Mouse (Mus musculus) adrenal gland, adult (tissue): ENCODE measurements around the gene Nod2.

Experiments used
- DNase-seq, 2 experiments: peaks; one replicate each; pipeline ENCODE4 v3.0.0; 2022 to 2023; ENCODE audit warnings: low spot score in 1 of 2; ENCODE audit not compliant: inconsistent age in 2 of 2

Gene Nod2

DNA sequence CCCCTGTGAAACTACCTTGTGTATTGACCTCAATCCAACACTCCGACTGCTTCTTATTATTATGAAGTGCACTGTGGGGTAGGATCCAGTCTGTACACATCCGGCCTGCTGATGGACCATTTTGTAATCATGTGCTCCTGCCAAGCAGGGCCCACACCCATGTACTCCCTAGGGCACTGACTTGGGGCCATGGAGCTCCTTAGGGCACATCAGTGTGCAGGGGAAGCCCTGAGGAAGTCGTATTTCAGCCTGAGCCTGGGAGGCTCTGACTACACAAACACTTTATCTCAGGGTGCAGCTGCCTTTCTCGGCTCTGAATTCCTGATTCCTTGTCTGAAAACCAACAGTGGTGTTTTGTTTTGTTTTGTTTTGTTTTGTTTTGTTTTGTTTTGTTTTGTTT is 16.9 kb upstream of the Nod2 start:
- DNase-seq = no peak

DNA sequence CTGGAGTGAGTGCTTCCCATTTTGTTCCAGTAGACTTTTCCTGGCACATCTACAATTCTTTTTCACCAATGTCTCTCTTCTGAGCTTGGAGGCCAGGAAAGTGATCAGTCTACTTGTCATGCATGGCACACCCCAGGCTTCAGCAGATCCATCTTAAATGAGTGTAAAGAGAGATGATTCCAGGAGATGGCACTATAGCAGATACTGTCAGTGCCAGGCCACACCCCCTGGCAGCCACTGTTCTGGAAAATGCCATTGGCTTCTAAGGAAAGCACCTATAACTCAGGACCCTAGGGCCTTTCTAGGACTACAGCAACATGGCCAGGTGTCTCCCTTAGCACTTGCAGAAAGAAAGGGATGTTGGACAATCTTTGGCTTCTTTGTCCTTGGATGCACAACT is 16.0 kb upstream of the Nod2 start:
- DNase-seq = peak; percentile 45 to 74

DNA sequence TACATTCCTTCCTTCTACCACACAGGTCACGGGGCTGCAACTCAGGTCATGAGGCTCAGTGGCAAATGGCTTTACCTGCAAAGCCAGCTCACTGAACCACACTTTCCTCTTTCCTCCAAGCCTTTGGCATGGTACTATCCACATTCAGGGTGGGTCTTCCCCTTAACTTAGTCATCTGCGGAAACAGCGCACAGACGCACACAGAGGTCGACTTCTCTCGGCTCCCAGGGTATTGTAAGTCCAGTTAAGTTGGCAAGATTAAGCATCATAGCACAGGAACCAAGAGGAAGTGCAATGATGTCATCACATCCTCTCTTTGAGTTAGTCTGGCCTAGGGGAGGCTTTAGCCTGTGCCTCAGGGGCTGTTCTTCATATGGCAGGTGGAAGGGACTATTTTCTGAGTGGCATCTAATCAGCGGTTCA is 13.8 kb upstream of the Nod2 start:
- peak in 1 of 2 experiments; percentile 60 for DNase-seq

DNA sequence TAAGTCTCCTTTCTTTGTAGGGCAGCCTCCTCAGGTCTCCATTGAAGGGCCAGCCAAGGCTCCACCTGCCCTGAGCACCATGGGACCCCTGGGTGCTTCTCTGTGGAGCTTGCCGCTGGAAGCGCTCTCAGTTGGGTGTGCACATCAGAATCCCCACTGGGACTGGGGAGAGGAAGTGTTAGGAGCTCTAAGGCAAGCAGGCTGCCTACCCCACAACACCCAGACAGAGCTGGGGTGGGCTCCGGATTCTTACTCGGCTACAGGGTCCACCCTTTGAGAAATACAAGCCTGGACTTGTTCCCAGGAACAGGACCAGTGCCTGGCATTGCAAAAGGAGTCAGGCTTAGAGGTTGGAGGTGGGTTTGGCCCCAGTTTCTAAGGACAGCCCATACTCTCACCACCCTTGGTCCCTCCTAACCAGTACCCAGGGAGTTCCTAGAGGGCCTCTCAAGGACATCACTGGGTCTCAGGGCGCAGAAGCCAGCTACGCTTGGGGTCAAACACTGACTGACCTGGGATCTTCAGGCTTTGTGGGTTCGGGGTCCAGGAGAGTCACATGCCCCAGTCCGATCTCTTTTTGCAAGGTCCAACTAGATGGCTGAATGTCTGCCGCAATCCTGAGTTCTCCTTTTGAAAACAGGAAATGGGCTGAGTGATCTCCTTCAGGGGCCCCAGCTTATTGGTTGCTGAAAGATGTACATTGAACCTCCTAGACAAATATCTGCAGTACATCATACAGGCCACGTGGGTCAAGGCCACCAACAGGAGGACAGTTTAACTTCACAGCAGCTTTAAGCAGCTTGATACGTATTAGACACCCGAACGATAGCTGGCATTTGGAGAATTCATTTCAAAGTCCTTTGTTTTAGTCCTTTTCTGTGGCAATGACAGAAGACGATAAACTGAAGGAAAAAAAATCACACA is 11.4 kb upstream of the Nod2 start, which contains the start of gene Snx20:
Snx20 (minus strand) TSS at position 655 of the 924 bp plus-strand sequence.
- DNase-seq = peak in 1 of 2 experiments; percentile 49

DNA sequence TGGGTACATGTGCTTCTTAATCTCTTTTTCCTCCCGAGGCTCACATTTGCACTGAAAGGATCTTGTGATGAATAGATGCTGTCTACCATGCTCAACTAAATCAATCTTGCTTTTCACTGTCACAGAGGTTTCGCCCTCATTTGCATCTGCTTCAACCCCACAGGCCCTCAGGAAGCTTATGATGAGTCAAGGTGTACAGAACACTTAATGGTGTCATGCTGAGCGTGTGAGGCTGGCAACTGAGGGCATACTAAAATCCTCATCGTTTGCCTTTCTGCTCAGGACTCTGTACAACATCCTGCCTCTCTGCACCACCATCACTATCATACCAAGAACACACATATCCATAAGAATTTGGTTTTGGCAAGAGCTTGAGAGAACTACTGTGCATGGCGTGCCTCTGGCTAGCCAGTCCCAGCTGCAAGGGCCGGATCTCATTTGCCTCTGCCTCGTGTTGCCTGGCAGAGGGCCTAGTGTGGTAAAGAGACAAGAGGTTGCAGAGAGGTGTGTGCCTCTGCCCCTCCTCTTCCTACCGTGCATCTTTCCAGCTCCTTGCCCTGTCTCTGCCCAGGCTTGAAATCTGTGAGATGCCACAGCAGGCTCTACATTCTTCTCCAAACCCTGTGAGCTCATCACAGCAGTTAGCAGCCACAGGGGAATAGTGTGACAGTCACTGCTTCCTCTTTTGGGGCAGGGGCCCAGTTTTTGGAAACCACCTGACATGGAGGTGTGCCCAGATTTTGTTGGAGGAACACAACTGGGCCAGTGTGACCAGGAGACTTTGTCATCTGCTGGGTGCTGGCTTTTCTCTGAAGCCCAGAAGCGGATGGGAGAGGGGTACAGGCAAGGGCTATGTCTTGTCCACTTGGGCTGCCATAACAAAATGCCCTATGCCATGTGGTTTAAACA is 9.8 kb upstream of the Nod2 start:
- DNase-seq = no peak

DNA sequence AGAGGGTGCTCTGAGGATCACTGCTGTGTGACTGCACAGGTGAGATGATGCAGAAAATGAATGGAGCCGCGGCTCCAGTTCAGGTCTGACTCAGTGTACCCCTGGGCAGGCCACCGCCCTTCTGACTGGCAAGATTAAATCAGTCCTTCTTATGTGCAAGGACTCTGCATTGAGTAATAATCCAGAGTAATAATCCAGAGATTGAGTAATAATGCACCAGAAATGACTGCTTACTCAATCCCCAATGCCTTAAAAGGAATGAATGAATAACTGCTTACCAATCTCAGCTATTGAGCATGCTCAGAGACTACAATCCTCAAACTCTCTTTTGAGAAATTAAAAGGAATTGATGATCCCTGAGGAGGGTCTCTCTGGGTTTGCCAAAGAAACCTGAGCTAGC is 8.2 kb upstream of the Nod2 start:
- DNase-seq = no peak

DNA sequence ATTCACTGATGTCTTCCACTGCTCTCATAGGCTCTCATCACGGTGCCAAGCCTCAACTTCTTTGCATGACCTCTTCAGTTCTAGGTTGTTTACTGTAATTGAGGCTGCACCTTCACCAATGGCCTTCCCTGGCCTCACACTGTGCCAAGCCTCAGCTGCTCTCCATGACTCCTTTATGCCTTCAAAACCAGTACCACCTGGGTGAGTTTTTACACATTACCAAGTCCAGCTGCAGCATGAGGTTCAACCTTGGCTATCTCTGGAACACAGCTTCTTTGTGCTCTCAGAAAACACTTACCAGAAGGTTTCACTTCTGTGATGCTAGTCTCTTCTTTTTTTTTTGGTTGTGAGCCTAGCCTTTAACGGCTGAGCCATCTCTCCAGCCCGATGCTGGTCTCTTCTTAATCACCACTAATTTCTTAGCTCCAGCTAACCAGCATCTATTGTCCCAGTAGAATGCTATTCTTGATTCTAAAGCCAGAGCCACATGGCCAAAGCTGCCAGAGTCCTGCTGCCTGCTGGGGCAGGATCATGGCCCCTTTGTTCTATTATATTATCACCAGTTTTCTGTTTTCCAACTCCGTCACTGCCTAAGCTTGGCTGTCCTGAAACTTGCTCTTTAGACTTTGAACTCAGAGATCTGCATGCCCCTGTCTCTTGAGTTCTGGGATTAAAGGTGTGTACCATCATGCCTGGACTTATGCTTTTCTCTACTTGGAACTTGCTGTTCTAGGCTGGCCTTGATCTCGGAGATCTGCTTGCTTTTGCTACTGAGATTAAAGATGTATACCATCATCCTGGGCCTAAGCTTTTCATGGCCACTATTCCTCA is 4.2 kb upstream of the Nod2 start:
- no peak for DNase-seq

DNA sequence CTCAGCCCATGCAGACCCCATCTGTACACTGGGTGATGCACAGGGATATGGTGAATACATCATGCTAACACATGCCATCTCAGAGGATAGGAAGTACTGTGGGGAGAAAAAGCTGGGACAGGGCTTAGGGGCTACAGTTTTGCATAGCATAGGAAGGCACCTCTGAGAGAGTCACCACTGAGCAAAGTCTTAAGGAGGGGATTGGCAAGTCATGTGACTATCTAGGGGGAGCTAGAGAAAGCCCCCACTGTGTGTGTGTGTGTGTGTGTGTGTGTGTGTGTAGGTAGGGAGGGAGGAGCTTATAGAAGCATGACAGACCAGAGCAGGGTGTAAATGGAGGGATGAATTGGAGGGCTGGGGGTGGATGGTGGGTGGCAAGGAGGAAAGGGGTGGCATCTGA is 1.2 kb downstream of the Nod2 start:
- DNase-seq = no peak

DNA sequence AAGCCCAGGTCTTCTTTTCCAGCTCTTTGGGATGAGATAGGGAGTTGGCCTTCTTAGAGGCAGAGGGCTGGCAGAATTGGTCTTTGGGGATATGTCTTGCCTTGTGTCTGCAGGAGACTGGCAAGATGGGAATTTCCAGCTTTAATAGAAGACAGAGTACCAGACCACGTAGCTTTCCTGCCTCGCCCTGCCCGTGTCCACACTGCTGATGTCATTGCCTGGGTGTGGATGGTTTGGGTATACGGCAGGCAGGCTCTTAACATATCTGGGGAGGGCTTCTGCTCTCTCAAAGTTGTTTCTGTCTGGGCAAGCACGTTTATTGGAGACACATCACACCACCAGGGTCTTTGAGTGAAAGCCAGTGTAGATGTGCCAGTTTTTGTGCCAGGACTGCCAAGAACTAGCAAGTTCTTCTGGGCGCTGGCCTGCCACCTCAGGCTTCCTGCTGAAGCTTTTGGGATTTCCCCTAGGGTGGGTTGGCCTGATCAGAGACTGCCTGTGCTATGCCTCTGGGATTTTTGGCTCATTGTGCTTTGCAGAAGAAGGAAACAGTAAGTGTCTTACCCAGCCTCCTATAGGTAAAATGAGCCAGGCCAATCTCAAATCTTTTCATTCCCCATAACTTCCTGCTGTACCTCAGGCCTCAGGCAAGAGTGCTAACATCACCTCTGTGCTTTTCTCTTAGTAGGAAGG is 3.0 kb downstream of the Nod2 start:
- no peak for DNase-seq

DNA sequence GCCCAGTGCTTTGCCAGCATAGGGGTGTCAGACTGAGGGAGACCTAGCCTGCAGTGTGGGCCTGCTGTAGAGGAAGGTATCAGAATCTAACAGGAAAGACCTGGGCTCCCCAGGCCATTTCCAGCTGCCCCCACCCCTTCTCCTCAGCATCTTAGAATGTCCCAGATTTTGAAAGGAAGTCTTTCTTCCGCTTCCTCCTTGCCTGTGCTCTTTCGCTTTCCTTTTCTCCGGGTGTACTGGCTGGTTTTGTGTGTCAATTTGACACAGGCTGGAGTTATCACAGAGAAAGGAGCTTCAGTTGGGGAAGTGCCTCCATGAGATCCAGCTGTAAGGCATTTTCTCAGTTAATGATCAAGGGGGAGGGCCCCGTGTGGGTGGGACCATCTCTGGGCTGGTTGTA is 4.0 kb downstream of the Nod2 start:
- peak in 1 of 2 experiments; percentile 53 for DNase-seq

DNA sequence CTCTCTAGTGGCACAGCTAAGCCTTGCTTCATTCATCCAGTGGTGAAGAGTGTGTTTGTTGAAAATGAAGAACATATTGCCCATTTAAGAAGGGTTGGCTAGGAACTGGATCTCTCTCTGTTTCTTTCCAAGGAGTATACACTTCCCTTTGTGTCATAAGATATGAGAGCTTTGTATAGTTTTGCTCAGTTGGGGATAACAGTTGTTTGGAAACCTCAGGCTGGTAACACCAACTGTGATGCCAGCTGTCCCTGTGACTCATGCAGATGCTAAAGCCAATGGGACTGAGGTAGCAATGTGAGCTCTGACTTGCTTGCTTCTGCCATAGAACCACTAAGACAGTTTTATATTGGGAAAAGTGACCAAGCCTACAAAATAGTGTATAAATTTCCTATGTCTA is 8.2 kb downstream of the Nod2 start:
- DNase-seq = no peak

DNA sequence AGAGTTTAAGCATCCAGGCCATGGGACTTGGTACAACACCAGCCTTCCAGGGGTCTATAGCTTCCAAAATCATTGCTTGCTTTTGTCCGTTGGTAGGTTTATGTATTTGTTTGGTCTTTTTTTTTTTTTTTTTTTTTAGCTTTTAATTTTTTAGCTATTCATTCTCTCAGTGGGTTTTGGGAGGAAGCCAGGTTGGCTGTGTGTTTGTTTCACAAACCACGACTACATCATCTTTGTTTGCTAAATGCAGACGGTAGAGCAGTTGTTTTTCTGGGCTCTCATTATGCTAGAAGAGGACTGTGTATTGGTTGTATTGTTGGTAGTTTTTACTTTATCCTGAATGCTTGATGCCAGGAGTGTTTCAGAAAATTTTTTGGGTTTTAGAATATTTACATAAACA is 12.8 kb downstream of the Nod2 start:
- no peak for DNase-seq

DNA sequence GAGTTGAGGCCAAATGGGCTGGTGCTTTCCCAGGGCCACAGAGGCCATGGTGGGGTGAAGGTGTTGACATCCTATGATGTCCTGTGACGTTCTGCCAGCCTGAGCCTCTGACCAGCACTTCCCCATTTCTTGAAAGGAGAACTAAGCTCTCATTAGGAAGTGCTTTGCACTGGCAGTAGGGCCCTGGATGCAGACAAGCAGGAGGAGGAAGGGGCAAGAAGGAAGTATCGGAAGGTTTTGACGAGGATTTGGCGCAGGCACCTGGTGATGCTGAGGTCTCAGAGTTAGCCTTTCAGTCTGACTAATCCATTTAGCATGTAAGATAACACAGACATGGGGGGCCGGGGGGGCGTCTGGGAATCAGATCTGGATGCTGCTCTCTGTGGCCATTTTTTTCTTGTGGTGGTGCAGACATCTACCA is 15.3 kb downstream of the Nod2 start:
- DNase-seq = peak in 1 of 2 experiments; percentile 32

DNA sequence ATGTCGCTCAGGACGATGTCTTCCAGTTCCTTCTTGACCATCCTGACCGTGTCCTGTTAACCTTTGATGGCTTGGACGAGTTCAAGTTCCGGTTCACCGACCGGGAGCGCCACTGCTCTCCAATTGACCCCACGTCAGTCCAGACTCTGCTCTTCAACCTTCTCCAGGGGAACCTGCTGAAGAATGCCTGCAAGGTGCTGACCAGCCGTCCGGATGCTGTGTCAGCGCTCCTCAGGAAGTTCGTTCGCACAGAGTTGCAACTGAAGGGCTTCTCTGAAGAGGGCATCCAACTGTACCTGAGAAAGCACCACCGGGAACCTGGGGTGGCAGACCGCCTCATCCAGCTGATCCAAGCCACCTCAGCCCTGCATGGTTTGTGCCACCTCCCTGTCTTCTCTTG is 17.0 kb downstream of the Nod2 start:
- DNase-seq = no peak

DNA sequence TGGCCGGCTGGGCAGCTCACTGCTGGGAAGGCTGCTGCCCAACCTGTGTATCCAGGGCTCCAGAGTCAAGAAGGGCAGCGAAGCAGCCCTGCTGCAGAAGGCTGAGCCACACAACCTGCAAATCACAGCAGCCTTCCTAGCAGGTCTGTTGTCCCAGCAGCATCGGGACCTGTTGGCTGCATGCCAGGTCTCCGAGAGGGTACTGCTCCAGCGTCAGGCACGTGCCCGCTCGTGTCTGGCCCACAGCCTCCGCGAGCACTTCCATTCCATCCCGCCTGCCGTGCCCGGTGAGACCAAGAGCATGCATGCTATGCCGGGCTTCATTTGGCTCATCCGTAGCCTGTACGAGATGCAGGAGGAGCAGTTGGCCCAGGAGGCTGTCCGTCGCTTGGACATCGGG is 17.8 kb downstream of the Nod2 start:
- DNase-seq = no peak

DNA sequence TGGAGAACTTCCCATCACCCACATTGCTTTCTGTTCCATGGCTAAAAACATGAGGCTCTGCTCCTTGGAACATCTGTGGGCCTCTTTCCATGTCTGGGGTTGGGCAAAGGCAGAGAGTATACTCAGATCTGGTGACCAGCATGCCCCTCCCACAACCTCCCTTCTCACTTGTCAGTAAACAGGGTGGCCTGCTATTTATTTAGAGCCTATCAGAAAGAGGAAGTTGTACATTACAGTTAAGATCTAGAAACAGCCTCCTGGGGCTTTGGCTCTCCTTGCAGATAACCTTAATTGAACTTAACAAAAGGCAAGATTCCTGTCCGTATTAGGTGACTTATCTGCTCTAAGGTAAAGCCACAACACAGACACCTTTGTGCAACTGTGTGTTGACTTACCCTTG is 19.3 kb downstream of the Nod2 start:
- peak in 1 of 2 experiments; percentile 41 for DNase-seq

DNA sequence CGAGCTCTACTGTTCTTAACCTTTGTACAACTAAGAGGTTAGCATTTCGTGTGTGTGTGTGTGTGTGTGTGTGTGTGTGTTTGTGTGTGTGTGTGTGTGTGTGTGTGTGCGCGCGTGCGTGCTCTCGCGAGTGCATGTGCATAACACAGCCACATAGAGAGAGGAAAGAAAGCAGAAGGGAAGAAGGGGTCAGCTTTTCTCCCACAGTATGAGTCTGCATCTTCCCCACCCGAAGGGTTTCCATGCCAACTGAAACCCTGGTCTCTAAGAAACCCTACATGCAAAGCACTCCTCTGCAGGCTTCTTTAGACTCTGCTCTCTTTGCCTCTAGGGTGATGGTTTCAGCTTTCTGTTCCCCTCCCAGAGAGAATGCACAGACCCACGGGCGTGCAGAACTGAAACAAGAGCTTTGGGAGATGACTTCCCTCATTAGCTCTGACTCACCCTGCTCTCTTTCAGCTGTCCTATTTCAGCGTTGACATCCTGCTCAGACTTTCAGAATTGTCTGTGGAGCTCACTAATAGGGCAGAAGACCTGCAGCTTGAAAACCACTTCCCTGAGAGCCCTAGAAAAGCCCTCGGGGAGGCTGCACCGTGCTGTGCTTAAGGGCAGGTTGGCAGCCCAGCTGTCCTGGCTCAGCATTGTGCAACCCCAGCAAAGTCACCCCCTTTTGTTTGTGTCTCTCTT is 21.4 kb downstream of the Nod2 start:
- DNase-seq = peak; percentile 29 to 45

DNA sequence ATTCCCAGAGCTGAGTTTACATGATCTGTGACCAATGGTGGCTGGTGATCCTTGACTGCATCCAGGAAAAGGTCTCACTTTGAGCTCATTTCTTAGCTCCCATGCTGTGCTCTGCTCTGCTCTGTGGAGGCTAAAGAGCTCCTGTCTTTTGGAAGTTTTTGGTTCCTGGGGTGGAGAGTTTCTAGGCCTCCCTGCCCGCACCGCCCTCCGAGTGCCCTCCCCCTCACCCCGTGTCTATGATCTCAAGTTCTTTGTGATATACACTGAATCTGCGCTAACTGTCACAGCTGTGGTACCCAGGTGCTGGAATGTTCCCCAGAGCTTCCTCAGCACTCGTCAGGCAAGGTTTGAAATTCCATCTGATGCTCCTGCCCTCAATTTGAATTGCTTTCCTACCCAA is 23.7 kb downstream of the Nod2 start:
- DNase-seq = no peak

DNA sequence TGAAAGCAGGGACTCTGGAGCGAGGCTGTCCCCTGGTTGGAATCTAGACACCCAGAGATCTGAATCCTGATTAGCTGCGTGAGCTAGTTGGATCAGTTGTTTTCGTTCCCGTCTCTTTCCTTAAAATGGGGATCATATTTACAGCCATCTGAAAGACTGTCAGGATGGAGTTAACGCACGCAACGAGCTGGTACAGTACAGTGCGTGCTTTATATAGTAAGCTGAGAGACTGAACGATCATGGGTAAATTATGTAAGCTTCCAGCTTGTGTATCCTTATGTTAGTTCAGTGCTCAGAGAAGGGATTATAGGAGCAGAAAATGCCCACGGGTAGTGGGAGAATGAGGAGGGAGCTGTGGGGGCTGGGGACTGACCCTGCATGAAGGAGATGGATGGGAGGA is 24.5 kb downstream of the Nod2 start:
- no peak for DNase-seq

DNA sequence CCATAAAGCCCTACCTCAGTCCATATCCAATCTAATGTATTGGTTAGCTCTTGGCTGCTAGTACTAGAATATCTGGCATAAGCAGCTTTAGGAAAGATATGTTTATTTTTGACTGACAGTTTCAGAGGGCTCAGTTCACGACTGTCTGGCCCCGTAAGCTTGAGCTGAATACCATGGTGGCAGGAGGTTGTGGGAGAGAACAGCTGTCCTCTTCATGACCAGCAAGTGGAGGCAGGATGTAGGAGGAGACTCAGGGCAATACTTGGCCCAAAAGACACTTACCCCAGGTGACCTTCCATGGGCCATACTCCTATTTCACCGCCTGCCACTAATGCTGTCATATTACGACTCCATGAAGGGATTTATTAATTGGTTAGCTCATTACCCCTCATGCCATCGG is 26.7 kb downstream of the Nod2 start:
- DNase-seq = no peak
